Comparison of ENCODE assay signal across 1 mouse cellular context in the genomic region with DNA sequence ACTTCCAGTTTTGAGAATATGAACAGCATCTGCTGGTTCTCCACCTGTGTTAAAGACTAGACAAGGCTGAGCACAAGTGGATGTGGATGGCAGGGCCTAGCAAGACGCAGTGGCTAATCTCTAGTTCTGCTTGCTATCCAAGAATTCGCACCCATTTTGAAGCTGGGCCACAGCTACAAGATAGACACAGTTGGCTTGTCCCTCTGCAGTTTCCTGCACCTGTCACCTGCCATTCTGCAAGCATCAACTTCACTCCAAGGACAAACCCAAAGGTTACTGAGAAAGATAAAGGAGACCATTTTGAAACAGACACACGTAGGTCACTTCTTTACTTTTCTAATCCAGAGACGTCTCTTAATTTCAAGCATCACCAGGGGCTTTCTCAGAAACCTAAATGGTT.
TF ChIP-seq lines count a peak whose summit lies in the region.

No protein-coding gene starts in this region.

TF ChIP-seq in CH12.LX, 34 proteins besides CTCF, POLR2A, EP300 and RAD21 (continued from another document):
- TF ChIP-seq SMC3 (IDR thresholded peaks at IDR 0.05; ENCODE audit: low read depth, low read length) (no peak), BHLHE40 (IDR thresholded peaks at IDR 0.05; ENCODE audit: low read depth, low read length) (no peak), JUN (IDR thresholded peaks at IDR 0.05; ENCODE audit: insufficient read depth, low read depth, low read length) (no peak), GABPA (IDR thresholded peaks at IDR 0.05; ENCODE audit: insufficient replicate concordance, low read depth, low read length) (no peak), MAX (IDR thresholded peaks at IDR 0.05; ENCODE audit: low read length) (no peak), RCOR1 (conservative IDR thresholded peaks at IDR 0.05; ENCODE audit: low read depth, low read length) (no peak), NRF1 (IDR thresholded peaks at IDR 0.05; ENCODE audit: low read depth, low read length) (no peak), MXI1 (IDR thresholded peaks at IDR 0.05; ENCODE audit: low read depth, low read length) (no peak), MYC (IDR thresholded peaks at IDR 0.05; ENCODE audit: low read depth, low read length) (no peak), MEF2A (IDR thresholded peaks at IDR 0.05; ENCODE audit: borderline replicate concordance, low read depth, low read length) (no peak), IRF4 (IDR thresholded peaks at IDR 0.05; ENCODE audit: low read depth, low read length) (no peak), ELF1 (IDR thresholded peaks at IDR 0.05; ENCODE audit: low read depth, low read length) (no peak), MAZ (IDR thresholded peaks at IDR 0.05; ENCODE audit: low read depth, low read length) (no peak), E2F4 (IDR thresholded peaks at IDR 0.05; ENCODE audit: insufficient replicate concordance, low read depth, low read length) (no peak)
